Mouse (Mus musculus) small intestine, adult 2 months (tissue): Measurements from ENCODE around the gene Manbal. TPM values are rescaled to one million over a fixed set of nuclear protein-coding genes. Genes with fewer than 3 reads are reported as not detected.

Source experiments
- H3K27ac ChIP-seq: fragments of 200-500 bp; 2 replicates; pipeline ENCODE4 v1.5.1; 2012; ENCODE audit warnings: low read depth, low read length, control low read depth, inconsistent platforms; ENCODE audit not compliant: insufficient read depth
- H3K27me3 ChIP-seq: fragments of 200-500 bp; 2 replicates; pipeline ENCODE4 v1.6.1; 2012; ENCODE audit warnings: mild to moderate bottlenecking, moderate library complexity, low read length, inconsistent platforms; ENCODE audit not compliant: control insufficient read depth, insufficient read depth
- H3K36me3 ChIP-seq: fragments of 200-500 bp; 2 replicates; pipeline ENCODE4 v1.6.1; 2012; ENCODE audit warnings: mild to moderate bottlenecking, low read length, control low read depth, inconsistent platforms; ENCODE audit not compliant: control insufficient read depth, insufficient read depth
- H3K4me1 ChIP-seq: fragments of 200-500 bp; 2 replicates; pipeline ENCODE4 v1.6.1; 2012; ENCODE audit warnings: low read length, inconsistent platforms, mixed read lengths; ENCODE audit not compliant: control insufficient read depth, insufficient read depth, insufficient read length
- H3K4me3 ChIP-seq: fragments of 200-500 bp; 2 replicates; pipeline ENCODE4 v1.5.1; 2012; ENCODE audit warnings: low read depth, mild to moderate bottlenecking, control low read depth, inconsistent platforms, low read length, moderate library complexity
- CTCF ChIP-seq: fragments of 200-500 bp; IDR thresholded peaks from 2 replicates; pipeline ENCODE4 v1.5.1; 2012; ENCODE audit warnings: low read depth, mild to moderate bottlenecking, control low read depth, inconsistent platforms, low read length, moderate library complexity, mixed read lengths; ENCODE audit not compliant: insufficient replicate concordance, insufficient read length; ENCODE audit errors: extremely low read depth
- POLR2A ChIP-seq: fragments of 200-500 bp; IDR thresholded peaks from 2 replicates; pipeline ENCODE4 v1.6.1; 2012; ENCODE audit warnings: low read depth, mild to moderate bottlenecking, control low read depth, inconsistent platforms, low read length, moderate library complexity
- WGBS: fragments of 180-500 bp; shearing (Covaris S2); methylation state at CpG from one replicate; pipeline ENCODE4 v1.1.7; 2018; 5-methylcytosine and 5-hydroxymethylcytosine counted together
- polyA plus RNA-seq: library from polyadenylated mRNA; depleted of rRNA; stranded (reverse); fragments of >200 nt; gene quantifications from 2 replicates; pipeline ENCODE4 v1.2.3, GENCODE M21; 2012; rRNA removed

The Manbal gene
- polyA plus RNA-seq, 1 experiment, result 47.5 TPM

DNA sequence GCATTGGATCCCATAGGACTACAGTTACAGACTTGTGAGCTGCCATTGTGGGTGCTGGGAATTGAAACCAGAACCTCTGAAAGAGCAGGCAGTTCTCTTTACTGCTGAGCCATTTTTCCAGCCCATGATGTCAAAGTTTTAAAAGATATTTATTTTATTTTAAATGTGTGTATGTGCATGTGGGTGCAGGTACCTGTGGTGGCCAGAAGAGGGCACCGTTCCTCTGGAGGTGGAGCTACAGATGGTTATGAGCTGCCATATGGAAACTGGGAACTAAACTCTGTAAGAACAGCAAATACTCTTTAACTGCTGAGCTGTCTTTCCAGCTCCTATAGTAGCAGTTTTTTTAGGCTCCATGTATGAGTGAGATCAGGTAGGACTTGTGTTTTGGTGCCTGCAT is 74.0 kb downstream of the Manbal start:
- WGBS, result 95% methylated on average over 1 of the region's 1 CpGs
- peaks cover 14% of the 10 kb centered on the region for H3K4me1 ChIP-seq
- H3K27me3 ChIP-seq, result no peaks in the 10 kb centered on the region; the same call in 1 of the 2 replicates
- no peak overlapping the region for H3K27ac ChIP-seq
- H3K4me3 ChIP-seq, result no peak overlapping the region
- no peak for TF ChIP-seq POLR2A
- TF ChIP-seq CTCF, result peak; percentile 30; the same call in 1 of the 2 replicates
- peaks cover 35% of the 10 kb centered on the region for H3K36me3 ChIP-seq

Other genes with a start within 250 kb of the Manbal start
- gene Samhd1, start 232.3 kb upstream of the Manbal start, polyA plus RNA-seq, result 18.9 and 47.7 TPM in 2 replicates
- 1.7 and 5.2 TPM in 2 replicates for gene Rbl1, start 163.1 kb upstream of the Manbal start, polyA plus RNA-seq
- 85.3 and 141 TPM in 2 replicates for gene Rpn2, start 88.6 kb upstream of the Manbal start, polyA plus RNA-seq
- 0.16 and 0.17 TPM in 2 replicates for gene Mroh8, start 88.0 kb upstream of the Manbal start, polyA plus RNA-seq
- gene Ghrh, start 20.1 kb upstream of the Manbal start, polyA plus RNA-seq, result 0.33 TPM in 1 of 2 replicates, not detected in the other
- 65.9 and 161 TPM in 2 replicates for gene Src, start 50.9 kb downstream of the Manbal start, polyA plus RNA-seq
- gene Nnat, start 192.5 kb downstream of the Manbal start, polyA plus RNA-seq, result 5.2 and 9.5 TPM in 2 replicates
- 15.7 and 30.8 TPM in 2 replicates for gene Blcap, start 203.7 kb downstream of the Manbal start, polyA plus RNA-seq